Mouse (Mus musculus) E14TG2a.4 (cell line): ENCODE results near the gene Amdhd2.

Experiments used
- CTCF ChIP-seq: conservative IDR thresholded peaks from 2 replicates; pipeline ENCODE4 v1.5.1; 2014; ENCODE audit warnings: low read length
- POU5F1 ChIP-seq: IDR thresholded peaks from 2 replicates; pipeline ENCODE4 v1.6.1; 2014; ENCODE audit warnings: low read length, borderline replicate concordance

DNA sequence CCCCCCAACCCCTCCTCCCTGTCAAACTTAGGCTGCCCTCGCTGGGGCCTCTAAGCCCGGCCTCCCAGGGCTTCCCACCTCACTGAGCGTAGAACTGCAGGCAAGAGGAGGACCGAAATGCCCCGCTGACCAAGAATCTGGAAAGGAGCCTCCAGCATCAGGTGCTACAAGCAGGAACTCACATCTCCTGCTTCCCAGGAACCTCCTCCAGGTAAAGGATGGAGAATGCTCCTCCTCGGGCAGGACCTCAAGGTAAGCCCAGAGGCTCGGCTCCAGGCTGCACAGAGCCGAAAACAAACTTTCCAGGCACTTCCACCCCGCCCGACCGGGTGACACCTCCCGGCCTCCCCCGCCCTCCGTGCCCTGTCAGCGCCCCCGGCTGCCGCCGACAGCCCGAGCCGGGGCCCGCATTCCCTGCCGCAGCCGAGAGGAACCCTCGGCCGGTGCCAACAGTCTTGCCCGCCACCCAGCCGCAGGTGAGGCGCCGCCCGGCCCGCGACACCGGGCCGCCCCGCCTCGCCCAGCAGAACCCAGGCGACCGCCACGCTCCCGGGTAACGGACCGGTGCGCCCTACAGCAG, 22.6 kb downstream of the Amdhd2 start:
- TF ChIP-seq CTCF (no peak), POU5F1 (no peak)
